Mouse (Mus musculus) spleen, embryonic (tissue): ENCODE measurements around the gene Igfn1.

Experiments used
- CTCF ChIA-PET: fragments of 350-600 bp; sonication (Branson Sonifier 250); formaldehyde crosslinking; loops from one replicate; lab custom pipeline; 2022; lab: Charles Lee

The Igfn1 gene

GRCm38 (mm10) chr1:136006292-136006748 lies at the start of gene Igfn1:
Gene Igfn1, minus strand, starts transcription at chr1:136006342.
- CTCF ChIA-PET: no interaction called here

GRCm38 (mm10) chr1:136055771-136056170 lies 49.6 kb upstream of the Igfn1 start:
- CTCF ChIA-PET: interaction anchor here (0.7 kb wide), 1 partner anchor 22 kb away, joined by 4 read pairs; no protein-coding TSS in a partner anchor

GRCm38 (mm10) chr1:136052547-136052946 lies 46.4 kb upstream of the Igfn1 start, which contains the start of gene Cacna1s:
Gene Cacna1s, plus strand, starts transcription at chr1:136052750.
- CTCF ChIA-PET: no interaction called here

GRCm38 (mm10) chr1:136051465-136051864 lies 45.3 kb upstream of the Igfn1 start:
- CTCF ChIA-PET: no interaction called here

GRCm38 (mm10) chr1:136051013-136051315 lies 44.8 kb upstream of the Igfn1 start:
- CTCF ChIA-PET: no interaction called here

- CTCF ChIA-PET: no interaction called here
Observed at GRCm38 (mm10) chr1:136050312-136051012, 44.3 kb upstream of the Igfn1 start, which contains the start of gene Ascl5. Gene Ascl5, plus strand, starts transcription at chr1:136050804.

- CTCF ChIA-PET: interaction anchor here (0.6 kb wide), 1 partner anchor 1757 kb away, joined by 9 read pairs; no protein-coding TSS in a partner anchor
Observed at GRCm38 (mm10) chr1:136047894-136048293, 41.8 kb upstream of the Igfn1 start.

GRCm38 (mm10) chr1:136047432-136047831 lies 41.3 kb upstream of the Igfn1 start:
- CTCF ChIA-PET: interaction anchor here (0.6 kb wide), 1 partner anchor 1758 kb away, joined by 9 read pairs; no protein-coding TSS in a partner anchor

- CTCF ChIA-PET: interaction anchor here (0.6 kb wide), 1 partner anchor 455 kb away, joined by 34 read pairs; no protein-coding TSS in a partner anchor
Observed at GRCm38 (mm10) chr1:136045774-136046173, 39.6 kb upstream of the Igfn1 start.

GRCm38 (mm10) chr1:136040874-136041273 lies 34.7 kb upstream of the Igfn1 start:
- CTCF ChIA-PET: no interaction called here

- CTCF ChIA-PET: no interaction called here
Observed at GRCm38 (mm10) chr1:136040452-136040851, 34.3 kb upstream of the Igfn1 start.

- CTCF ChIA-PET: no interaction called here
Observed at GRCm38 (mm10) chr1:136038746-136039538, 32.8 kb upstream of the Igfn1 start.

GRCm38 (mm10) chr1:136032961-136033360 lies 26.8 kb upstream of the Igfn1 start:
- CTCF ChIA-PET: interaction anchor here (0.7 kb wide), 2 partner anchors 232 to 464 kb away, joined by 4 to 12 read pairs; no protein-coding TSS in a partner anchor

GRCm38 (mm10) chr1:136031697-136032096 lies 25.6 kb upstream of the Igfn1 start:
- CTCF ChIA-PET: no interaction called here

GRCm38 (mm10) chr1:136030201-136030600 lies 24.1 kb upstream of the Igfn1 start:
- CTCF ChIA-PET: no interaction called here

GRCm38 (mm10) chr1:136018390-136019189 lies 12.4 kb upstream of the Igfn1 start:
- CTCF ChIA-PET: no interaction called here

GRCm38 (mm10) chr1:136017907-136018313 lies 11.8 kb upstream of the Igfn1 start:
- CTCF ChIA-PET: no interaction called here

GRCm38 (mm10) chr1:136017307-136017706 lies 11.2 kb upstream of the Igfn1 start:
- CTCF ChIA-PET: no interaction called here

- CTCF ChIA-PET: no interaction called here
Observed at GRCm38 (mm10) chr1:136014796-136015502, 8.8 kb upstream of the Igfn1 start.

- CTCF ChIA-PET: interaction anchor here (0.6 kb wide), 1 partner anchor 33 kb away, joined by 3 read pairs; no protein-coding TSS in a partner anchor
Observed at GRCm38 (mm10) chr1:136013513-136013912, 7.4 kb upstream of the Igfn1 start.

- CTCF ChIA-PET: no interaction called here
Observed at GRCm38 (mm10) chr1:136010247-136010646, 4.1 kb upstream of the Igfn1 start.
